Mouse (Mus musculus): ENCODE results near the gene Gm28047. TPM values are rescaled to one million over a fixed set of nuclear protein-coding genes. Genes with fewer than 3 reads are reported as not detected.

Gm28047 gene
- polyA plus RNA-seq, 1 experiment from 2014 or later = not detected

DNA sequence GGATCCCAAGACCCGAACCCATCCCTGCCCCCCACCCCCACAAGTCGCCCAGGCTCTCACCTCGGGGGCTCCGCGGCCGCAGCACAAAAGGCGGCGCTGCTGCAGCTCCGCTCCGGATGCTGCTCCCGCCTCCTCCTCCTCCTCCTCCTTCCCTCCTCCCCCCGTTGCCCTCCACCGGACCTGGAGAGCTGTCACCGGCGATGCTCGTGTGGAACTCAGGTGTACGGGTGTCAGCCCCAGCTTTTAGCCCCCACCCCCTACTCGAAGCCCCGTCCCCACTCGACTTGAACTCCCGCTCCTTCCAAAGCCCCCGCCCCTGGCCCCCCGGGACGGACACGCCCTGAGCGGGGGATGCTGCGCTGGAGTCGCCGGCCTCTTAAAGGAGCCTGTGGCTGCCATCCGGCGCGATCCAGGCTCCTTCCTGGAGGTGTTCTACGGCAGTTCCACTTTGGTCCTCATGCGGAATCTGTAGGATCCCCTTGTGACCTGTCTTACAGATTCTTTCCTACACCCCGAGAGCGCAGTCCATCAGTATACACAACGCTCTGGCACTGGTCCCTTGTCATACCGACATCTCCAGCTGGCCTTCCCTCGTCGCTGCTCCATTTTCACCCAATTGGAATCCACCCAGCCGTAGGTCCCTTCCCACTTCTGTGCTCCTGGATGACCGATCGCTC is 108.0 kb downstream of the Gm28047 start, which contains the start of gene Map3k12:
TSS of gene Map3k12 (minus strand) at position 337 of the 677 bp plus-strand sequence.
- H3K4me3 ChIP-seq (ENCODE audit: low read length) = peak within 1 kb of the TSS; percentile 60
- peak within 1 kb of the TSS; percentile 64 for H3K9ac ChIP-seq (ENCODE audit: low read length)
- peak within 1 kb of the TSS; percentile 89 for H3K4me2 ChIP-seq (ENCODE audit: low read depth, low read length)
- H3K36me3 ChIP-seq (ENCODE audit: control insufficient read depth, insufficient read depth, low read length) = no peaks in the 10 kb centered on the region
- H3K27ac ChIP-seq (ENCODE audit: low read length) = peak within 1 kb of the TSS; percentile 83
- no peaks in the 10 kb centered on the region for H3K9me3 ChIP-seq (ENCODE audit: control insufficient read depth, low read length)
- no peak; the same call in 1 of the 2 replicates for ATAC-seq (ENCODE audit: low read depth)
- peaks cover 17% of the 10 kb centered on the region for H3K4me1 ChIP-seq (replicated peaks; ENCODE audit: control insufficient read depth, insufficient read depth, low read length)
- under 1% methylated on average over 43 of the region's 43 CpGs for WGBS
- no peaks in the 10 kb centered on the region for H3K27me3 ChIP-seq (ENCODE audit: control insufficient read depth, insufficient read depth, low read depth, low read length)

DNA sequence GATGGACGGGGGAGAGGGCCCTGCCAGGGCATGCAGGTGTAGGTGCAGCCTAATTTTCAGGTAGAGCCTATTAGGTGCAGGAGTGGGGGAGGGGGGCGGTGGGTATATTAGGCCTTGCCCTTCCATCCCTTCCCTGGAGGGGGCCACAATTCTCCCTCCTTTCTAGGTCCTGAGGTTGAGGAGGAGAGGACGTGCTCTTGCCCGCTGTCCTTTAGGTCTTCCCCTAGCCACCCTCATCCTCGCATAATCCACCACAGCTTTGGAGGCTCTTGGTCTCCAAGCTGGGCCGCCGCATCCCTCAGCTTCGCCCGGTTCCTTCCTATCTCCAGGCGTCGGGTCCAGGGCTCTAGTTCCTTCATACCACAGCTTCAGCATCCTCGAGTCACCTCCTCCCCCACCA is 108.6 kb downstream of the Gm28047 start:
- Histone ChIP-seq H3K4me2 (ENCODE audit: low read depth, low read length) (peak overlapping the region; percentile 89), H3K4me1 (replicated peaks; ENCODE audit: control insufficient read depth, insufficient read depth, low read length) (peaks cover 21% of the 10 kb centered on the region), H3K9ac (ENCODE audit: low read length) (peak overlapping the region; percentile 64), H3K27me3 (ENCODE audit: control insufficient read depth, insufficient read depth, low read depth, low read length) (no peaks in the 10 kb centered on the region), H3K36me3 (ENCODE audit: control insufficient read depth, insufficient read depth, low read length) (no peaks in the 10 kb centered on the region), H3K27ac (ENCODE audit: low read length) (peak overlapping the region; percentile 83), H3K9me3 (ENCODE audit: control insufficient read depth, low read length) (no peaks in the 10 kb centered on the region), H3K4me3 (ENCODE audit: low read length) (peak overlapping the region; percentile 60)
- ATAC-seq (ENCODE audit: low read depth) = no peak
- WGBS = 1% methylated on average over 12 of the region's 12 CpGs

DNA sequence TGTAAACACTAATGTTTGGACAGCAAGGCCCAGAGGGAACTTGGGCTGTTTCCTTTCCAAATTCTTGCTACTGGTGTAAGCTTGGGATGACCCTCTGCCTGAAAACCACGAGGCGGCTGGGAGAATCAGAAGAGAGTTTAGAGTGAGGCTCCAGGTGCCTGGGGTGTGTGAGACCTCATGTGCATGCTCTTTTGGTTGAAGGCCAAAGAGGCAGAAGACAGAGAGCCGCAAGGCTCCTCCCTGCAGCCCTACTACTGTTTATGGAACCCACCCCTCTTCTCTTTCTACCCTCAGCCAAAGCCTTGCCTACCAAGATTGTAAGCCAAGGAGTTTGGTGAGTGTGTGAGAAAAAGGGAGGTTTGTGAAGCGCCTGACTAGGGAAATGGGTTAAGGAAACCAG is 109.1 kb downstream of the Gm28047 start:
- 42% methylated on average over 4 of the region's 4 CpGs for WGBS
- Histone ChIP-seq H3K4me3 (ENCODE audit: low read length) (peak overlapping the region; percentile 60), H3K4me1 (replicated peaks; ENCODE audit: control insufficient read depth, insufficient read depth, low read length) (peaks cover 26% of the 10 kb centered on the region), H3K9ac (ENCODE audit: low read length) (peak overlapping the region; percentile 64), H3K36me3 (ENCODE audit: control insufficient read depth, insufficient read depth, low read length) (no peaks in the 10 kb centered on the region), H3K9me3 (ENCODE audit: control insufficient read depth, low read length) (no peaks in the 10 kb centered on the region), H3K4me2 (ENCODE audit: low read depth, low read length) (peak overlapping the region; percentile 89), H3K27me3 (ENCODE audit: control insufficient read depth, insufficient read depth, low read depth, low read length) (no peaks in the 10 kb centered on the region), H3K27ac (ENCODE audit: low read length) (peak overlapping the region; percentile 33; the same call in 1 of the 2 replicates)
- ATAC-seq (ENCODE audit: low read depth) = no peak

DNA sequence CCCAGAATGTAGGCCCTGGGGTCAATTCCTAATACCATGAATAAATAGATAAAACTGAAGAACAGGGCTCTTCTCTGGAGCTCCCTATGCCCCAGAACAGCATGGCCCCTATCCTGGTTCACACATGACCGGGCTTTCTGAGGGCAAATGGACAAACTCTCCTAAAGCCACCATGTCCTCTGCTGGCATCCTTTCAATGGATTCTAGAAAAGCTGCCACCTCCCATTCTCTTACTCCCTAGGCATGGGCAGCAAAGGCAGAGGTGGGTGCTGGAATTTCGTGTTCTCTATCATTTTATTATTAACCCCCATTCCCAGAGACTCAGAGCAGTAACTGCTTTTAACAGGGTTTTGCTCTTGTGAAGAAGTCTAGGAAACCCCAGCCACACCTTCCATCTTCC is 109.6 kb downstream of the Gm28047 start:
- no peaks in the 10 kb centered on the region for H3K27me3 ChIP-seq (ENCODE audit: control insufficient read depth, insufficient read depth, low read depth, low read length)
- no peak overlapping the region for H3K9ac ChIP-seq (ENCODE audit: low read length)
- no peak overlapping the region for H3K27ac ChIP-seq (ENCODE audit: low read length)
- no peaks in the 10 kb centered on the region for H3K9me3 ChIP-seq (ENCODE audit: control insufficient read depth, low read length)
- 0 out of 2 replicates have a peak overlapping the region, but pooled peaks have one; percentile 89 for H3K4me2 ChIP-seq (ENCODE audit: low read depth, low read length)
- no peak overlapping the region for H3K4me3 ChIP-seq (ENCODE audit: low read length)
- H3K36me3 ChIP-seq (ENCODE audit: control insufficient read depth, insufficient read depth, low read length) = no peaks in the 10 kb centered on the region
- H3K4me1 ChIP-seq (replicated peaks; ENCODE audit: control insufficient read depth, insufficient read depth, low read length) = peaks cover 26% of the 10 kb centered on the region
- no peak for ATAC-seq (ENCODE audit: low read depth)
- 79% methylated on average over 2 of the region's 2 CpGs for WGBS

- H3K27me3 ChIP-seq (ENCODE audit: control insufficient read depth, insufficient read depth, low read depth, low read length) = no peaks in the 10 kb centered on the region
- H3K4me1 ChIP-seq (replicated peaks; ENCODE audit: control insufficient read depth, insufficient read depth, low read length) = peaks cover 25% of the 10 kb centered on the region
- 73% methylated on average over 3 of the region's 3 CpGs for WGBS
- no peak for ATAC-seq (ENCODE audit: low read depth)
- H3K27ac ChIP-seq (ENCODE audit: low read length) = no peak overlapping the region
- H3K9ac ChIP-seq (ENCODE audit: low read length) = no peak overlapping the region
- no peak overlapping the region for H3K4me3 ChIP-seq (ENCODE audit: low read length)
- H3K36me3 ChIP-seq (ENCODE audit: control insufficient read depth, insufficient read depth, low read length) = no peaks in the 10 kb centered on the region
- H3K4me2 ChIP-seq (ENCODE audit: low read depth, low read length) = no peak overlapping the region
- H3K9me3 ChIP-seq (ENCODE audit: control insufficient read depth, low read length) = no peaks in the 10 kb centered on the region
Observed at GRCm38 (mm10) chr15:102513004-102513403, 111.9 kb downstream of the Gm28047 start.

DNA sequence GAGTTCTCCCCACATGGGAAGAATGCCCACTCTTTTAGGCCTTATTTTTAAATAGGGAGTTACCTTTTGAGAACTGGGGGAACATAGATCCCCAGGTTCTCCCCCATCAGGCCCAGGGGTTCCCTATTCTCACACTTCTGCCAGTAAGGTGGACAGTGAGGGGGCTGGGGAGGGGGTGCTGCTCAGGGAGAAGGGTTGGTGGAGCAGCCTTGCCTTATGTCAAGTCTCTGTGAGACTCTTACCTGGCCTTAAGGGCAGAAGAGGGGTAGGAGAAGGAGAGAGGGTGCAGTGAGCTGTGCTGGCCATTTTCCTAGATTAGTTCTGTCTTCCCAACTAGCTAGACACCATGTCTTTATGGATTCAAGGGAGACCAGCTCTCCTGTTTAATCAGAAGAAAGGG is 112.4 kb downstream of the Gm28047 start:
- H3K4me1 ChIP-seq (replicated peaks; ENCODE audit: control insufficient read depth, insufficient read depth, low read length) = peaks cover 25% of the 10 kb centered on the region
- H3K27ac ChIP-seq (ENCODE audit: low read length) = no peak overlapping the region
- no peak for ATAC-seq (ENCODE audit: low read depth)

DNA sequence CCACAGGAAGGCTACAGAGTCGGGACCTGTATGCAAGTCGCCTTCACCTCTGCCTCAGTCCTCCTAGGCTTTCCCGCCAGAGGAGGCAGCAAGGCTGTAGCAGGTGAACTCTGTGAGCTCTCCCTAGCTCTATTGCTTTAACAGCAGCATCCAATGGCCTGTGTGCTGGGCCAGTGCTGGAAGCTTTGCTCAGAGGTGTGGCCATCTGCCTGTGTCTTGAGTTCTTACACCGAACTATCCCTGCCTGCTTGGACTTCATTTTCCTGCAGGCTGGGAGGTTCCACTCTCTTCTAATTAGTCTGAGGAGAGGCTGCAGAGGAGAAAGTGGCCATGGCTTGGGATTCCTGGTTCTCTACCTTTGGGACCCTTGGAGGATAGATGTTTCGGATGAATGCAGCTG is 112.9 kb downstream of the Gm28047 start:
- H3K27me3 ChIP-seq (ENCODE audit: control insufficient read depth, insufficient read depth, low read depth, low read length) = no peaks in the 10 kb centered on the region
- H3K9me3 ChIP-seq (ENCODE audit: control insufficient read depth, low read length) = no peaks in the 10 kb centered on the region
- ATAC-seq (ENCODE audit: low read depth) = no peak
- H3K27ac ChIP-seq (ENCODE audit: low read length) = no peak overlapping the region
- H3K9ac ChIP-seq (ENCODE audit: low read length) = no peak overlapping the region
- no peak overlapping the region for H3K4me2 ChIP-seq (ENCODE audit: low read depth, low read length)
- WGBS = 51% methylated on average over 5 of the region's 5 CpGs
- H3K4me1 ChIP-seq (replicated peaks; ENCODE audit: control insufficient read depth, insufficient read depth, low read length) = peaks cover 25% of the 10 kb centered on the region
- no peaks in the 10 kb centered on the region for H3K36me3 ChIP-seq (ENCODE audit: control insufficient read depth, insufficient read depth, low read length)
- H3K4me3 ChIP-seq (ENCODE audit: low read length) = no peak overlapping the region

More for the DNA sequence above, 112.4 kb downstream of the Gm28047 start:
- Histone ChIP-seq H3K9ac (ENCODE audit: low read length) (no peak overlapping the region), H3K4me3 (ENCODE audit: low read length) (no peak overlapping the region), H3K36me3 (ENCODE audit: control insufficient read depth, insufficient read depth, low read length) (no peaks in the 10 kb centered on the region), H3K9me3 (ENCODE audit: control insufficient read depth, low read length) (no peaks in the 10 kb centered on the region), H3K4me2 (ENCODE audit: low read depth, low read length) (no peak overlapping the region), H3K27me3 (ENCODE audit: control insufficient read depth, insufficient read depth, low read depth, low read length) (no peaks in the 10 kb centered on the region)

GRCm38 (mm10) chr15:102511285-102511833 is 113.5 kb downstream of the Gm28047 start:
- H3K27ac ChIP-seq (ENCODE audit: low read length) = no peak overlapping the region
- 15% methylated on average over 6 of the region's 6 CpGs for WGBS
- peak overlapping the region; percentile 65 for H3K4me3 ChIP-seq (ENCODE audit: low read length)
- peak overlapping the region; percentile 94 for H3K4me2 ChIP-seq (ENCODE audit: low read depth, low read length)
- H3K27me3 ChIP-seq (ENCODE audit: control insufficient read depth, insufficient read depth, low read depth, low read length) = no peaks in the 10 kb centered on the region
- H3K4me1 ChIP-seq (replicated peaks; ENCODE audit: control insufficient read depth, insufficient read depth, low read length) = peaks cover 25% of the 10 kb centered on the region
- ATAC-seq (ENCODE audit: low read depth) = no peak
- peak overlapping the region; percentile 52 for H3K9ac ChIP-seq (ENCODE audit: low read length)
- H3K36me3 ChIP-seq (ENCODE audit: control insufficient read depth, insufficient read depth, low read length) = no peaks in the 10 kb centered on the region
- no peaks in the 10 kb centered on the region for H3K9me3 ChIP-seq (ENCODE audit: control insufficient read depth, low read length)

- peak overlapping the region; percentile 94 for H3K4me2 ChIP-seq (ENCODE audit: low read depth, low read length)
- H3K27me3 ChIP-seq (ENCODE audit: control insufficient read depth, insufficient read depth, low read depth, low read length) = no peaks in the 10 kb centered on the region
- peaks cover 21% of the 10 kb centered on the region for H3K4me1 ChIP-seq (replicated peaks; ENCODE audit: control insufficient read depth, insufficient read depth, low read length)
- H3K27ac ChIP-seq (ENCODE audit: low read length) = peak overlapping the region; percentile 72
- no peaks in the 10 kb centered on the region for H3K9me3 ChIP-seq (ENCODE audit: control insufficient read depth, low read length)
- 2% methylated on average over 34 of the region's 34 CpGs for WGBS
- H3K36me3 ChIP-seq (ENCODE audit: control insufficient read depth, insufficient read depth, low read length) = no peaks in the 10 kb centered on the region
- peak overlapping the region; percentile 65 for H3K4me3 ChIP-seq (ENCODE audit: low read length)
- H3K9ac ChIP-seq (ENCODE audit: low read length) = peak overlapping the region; percentile 52
- ATAC-seq (ENCODE audit: low read depth) = peak; percentile 96
Observed at GRCm38 (mm10) chr15:102510590-102511284, 114.1 kb downstream of the Gm28047 start.
